Mouse (Mus musculus) myocyte (in vitro differentiated cells): ENCODE results near the gene Atl3. TPM values are rescaled to one million over a fixed set of nuclear protein-coding genes. Genes with fewer than 3 reads are reported as not detected.
A peak's percentile ranks its signal among the peaks of the same experiment; 100 is the strongest.

Experiments used
- H3K27me3 ChIP-seq: one replicate; pipeline ENCODE4 v1.6.1; 2011; ENCODE audit not compliant: control insufficient read depth, insufficient read depth, insufficient read length
- H3K36me3 ChIP-seq: one replicate; pipeline ENCODE4 v1.6.1; 2011; ENCODE audit not compliant: control insufficient read depth, insufficient read depth
- H3K4me2 ChIP-seq: one replicate; pipeline ENCODE4 v1.6.1; 2011; ENCODE audit warnings: low read depth, control low read depth
- H3K4me3 ChIP-seq: one replicate; pipeline ENCODE4 v1.5.1; 2011; ENCODE audit warnings: mild to moderate bottlenecking, control low read depth, moderate library complexity
- H3K79me2 ChIP-seq: one replicate; pipeline ENCODE4 v1.6.1; 2011; ENCODE audit not compliant: control insufficient read depth, insufficient read depth
- H3ac ChIP-seq: one replicate; pipeline ENCODE4 v1.6.1; 2011; ENCODE audit not compliant: control insufficient read depth, insufficient read length
- CEBPB ChIP-seq: IDR thresholded peaks from 2 replicates; pipeline ENCODE4 v1.6.1; 2011; ENCODE audit warnings: mild to moderate bottlenecking, moderate library complexity; ENCODE audit not compliant: poor library complexity, insufficient read depth, severe bottlenecking
- E2F4 ChIP-seq: IDR thresholded peaks from one replicate; pipeline ENCODE4 v1.6.1; 2011; ENCODE audit warnings: mild to moderate bottlenecking, control low read depth, moderate library complexity; ENCODE audit not compliant: insufficient read depth
- MAX ChIP-seq: IDR thresholded peaks from one replicate; pipeline ENCODE4 v1.6.1; 2011; ENCODE audit warnings: low read depth, mild to moderate bottlenecking, control low read depth
- MYOD1 ChIP-seq, 3 experiments: IDR thresholded peaks; one replicate each; pipeline ENCODE4 v1.6.1; 2011; ENCODE audit warnings: control low read depth in 2 of 3, low read depth in 2 of 3, mild to moderate bottlenecking in 2 of 3, moderate library complexity in 1 of 3; ENCODE audit not compliant: insufficient read length in 2 of 3, control insufficient read depth in 1 of 3
- MYOG ChIP-seq, 3 experiments: IDR thresholded peaks; one replicate each; pipeline ENCODE4 v1.6.1; 2011; ENCODE audit warnings: control low read depth in 2 of 3, low read depth in 2 of 3, mild to moderate bottlenecking in 2 of 3; ENCODE audit not compliant: insufficient read length in 2 of 3, control insufficient read depth in 1 of 3, insufficient read depth in 1 of 3
- POLR2A ChIP-seq: IDR thresholded peaks from one replicate; pipeline ENCODE4 v1.6.1; 2011; ENCODE audit warnings: low read depth, mild to moderate bottlenecking, control low read depth, moderate library complexity; ENCODE audit not compliant: insufficient read length
- POLR2AphosphoS2 ChIP-seq: IDR thresholded peaks from one replicate; pipeline ENCODE4 v1.6.1; 2011; ENCODE audit warnings: low read depth, control low read depth; ENCODE audit not compliant: insufficient read length
- REST ChIP-seq: IDR thresholded peaks from one replicate; pipeline ENCODE4 v1.6.1; 2011; ENCODE audit warnings: mild to moderate bottlenecking, control low read depth, moderate library complexity; ENCODE audit not compliant: insufficient read depth, insufficient read length
- SRF ChIP-seq: IDR thresholded peaks from one replicate; pipeline ENCODE4 v1.6.1; 2011; ENCODE audit warnings: low read depth; ENCODE audit not compliant: control insufficient read depth, insufficient read length
- TCF12 ChIP-seq: IDR thresholded peaks from one replicate; pipeline ENCODE4 v1.6.1; 2011; ENCODE audit warnings: mild to moderate bottlenecking, control low read depth; ENCODE audit not compliant: poor library complexity, insufficient read depth, severe bottlenecking
- TCF3 ChIP-seq: IDR thresholded peaks from one replicate; pipeline ENCODE4 v1.6.1; 2011; ENCODE audit warnings: low read depth, control low read depth; ENCODE audit not compliant: insufficient read length
- USF1 ChIP-seq: IDR thresholded peaks from one replicate; pipeline ENCODE4 v1.6.1; 2011; ENCODE audit warnings: low read depth, mild to moderate bottlenecking, control low read depth, moderate library complexity
- polyA plus RNA-seq: library from polyadenylated mRNA; unstranded; fragments of >200 nt; fragmentation: generic; extraction: Trizol; gene quantifications from one replicate; pipeline ENCODE4 v1.2.1, GENCODE M21; 2012; ENCODE audit warnings: missing spikeins

Gene Atl3
- polyA plus RNA-seq, 1 experiment = 14.4 TPM

- no peak for TF ChIP-seq TCF12
- no peak for TF ChIP-seq MYOD1 (IDR thresholded peaks at IDR 0.05; ENCODE audit: control insufficient read depth in 1 of 3, insufficient read length in 2 of 3, low read depth in 2 of 3)
- TF ChIP-seq CEBPB = no peak
- TF ChIP-seq MAX = no peak
- TF ChIP-seq POLR2A = no peak
- no peak for TF ChIP-seq E2F4
- no peak for TF ChIP-seq TCF3
- H3ac ChIP-seq = peak overlapping the region; percentile 40
- peak overlapping the region; percentile 86 for H3K4me3 ChIP-seq
- no peaks in the 10 kb centered on the region for H3K27me3 ChIP-seq
- no peaks in the 10 kb centered on the region for H3K36me3 ChIP-seq
- H3K4me2 ChIP-seq = peak overlapping the region; percentile 74
- peaks cover 57% of the 10 kb centered on the region for H3K79me2 ChIP-seq
Measured at GRCm38 (mm10) chr19:7481541-7482265, 12.1 kb upstream of the Atl3 start.

GRCm38 (mm10) chr19:7482266-7482598, 11.6 kb upstream of the Atl3 start:
- Histone ChIP-seq H3ac (peak overlapping the region; percentile 40), H3K36me3 (no peaks in the 10 kb centered on the region), H3K79me2 (peaks cover 51% of the 10 kb centered on the region), H3K4me2 (peak overlapping the region; percentile 74), H3K4me3 (peak overlapping the region; percentile 86), H3K27me3 (no peaks in the 10 kb centered on the region)
- no peak for TF ChIP-seq MYOD1 (IDR thresholded peaks at IDR 0.05; ENCODE audit: control insufficient read depth in 1 of 3, insufficient read length in 2 of 3, low read depth in 2 of 3)
- no peak for TF ChIP-seq REST
- TF ChIP-seq POLR2A = no peak
- no peak for TF ChIP-seq SRF
- TF ChIP-seq MAX = no peak
- no peak for TF ChIP-seq TCF3
- TF ChIP-seq CEBPB = no peak

GRCm38 (mm10) chr19:7482599-7483511, 11.0 kb upstream of the Atl3 start, which contains the start of gene Rtn3:
TSS of gene Rtn3 (minus strand) at chr19:7483281.
- H3K27me3 ChIP-seq = no peaks in the 10 kb centered on the region
- peak within 1 kb of the TSS; percentile 40 for H3ac ChIP-seq
- H3K79me2 ChIP-seq = peaks cover 45% of the 10 kb centered on the region
- peak within 1 kb of the TSS; percentile 86 for H3K4me3 ChIP-seq
- no peaks in the 10 kb centered on the region for H3K36me3 ChIP-seq
- H3K4me2 ChIP-seq = peak within 1 kb of the TSS; percentile 74
- TF ChIP-seq POLR2A = peak; percentile 90
- TF ChIP-seq POLR2AphosphoS2 = peak; percentile 94
- peak in 1 of 3 experiments; percentile 56 for TF ChIP-seq MYOG (IDR thresholded peaks at IDR 0.05; ENCODE audit: control insufficient read depth in 1 of 3, insufficient read depth in 1 of 3, insufficient read length in 2 of 3, low read depth in 2 of 3)
- TF ChIP-seq MYOD1 (IDR thresholded peaks at IDR 0.05; ENCODE audit: control insufficient read depth in 1 of 3, insufficient read length in 2 of 3, low read depth in 2 of 3) = peak; percentile 25 to 59 (median 25)
- no peak for TF ChIP-seq REST
- no peak for TF ChIP-seq CEBPB
- no peak for TF ChIP-seq MAX

- peak overlapping the region; percentile 40 for H3ac ChIP-seq
- peak overlapping the region; percentile 86 for H3K4me3 ChIP-seq
- TF ChIP-seq POLR2A (no peak), MYOD1 (IDR thresholded peaks at IDR 0.05; ENCODE audit: control insufficient read depth in 1 of 3, insufficient read length in 2 of 3, low read depth in 2 of 3) (no peak), TCF12 (no peak), CEBPB (peak; percentile 54; the same call in 1 of the 2 replicates)
- no peaks in the 10 kb centered on the region for H3K36me3 ChIP-seq
- no peaks in the 10 kb centered on the region for H3K27me3 ChIP-seq
- peaks cover 39% of the 10 kb centered on the region for H3K79me2 ChIP-seq
- H3K4me2 ChIP-seq = peak overlapping the region; percentile 69
Measured at GRCm38 (mm10) chr19:7483512-7483882, 10.3 kb upstream of the Atl3 start.

GRCm38 (mm10) chr19:7484076-7484475, 9.8 kb upstream of the Atl3 start:
- no peaks in the 10 kb centered on the region for H3K27me3 ChIP-seq
- TF ChIP-seq USF1 (no peak), TCF3 (no peak)
- H3ac ChIP-seq = no peak overlapping the region
- peak overlapping the region; percentile 86 for H3K4me3 ChIP-seq
- H3K79me2 ChIP-seq = peaks cover 35% of the 10 kb centered on the region
- no peaks in the 10 kb centered on the region for H3K36me3 ChIP-seq
- H3K4me2 ChIP-seq = peak overlapping the region; percentile 69
